ENCODE assay signal across 8 mouse cellular contexts in the genomic region with DNA sequence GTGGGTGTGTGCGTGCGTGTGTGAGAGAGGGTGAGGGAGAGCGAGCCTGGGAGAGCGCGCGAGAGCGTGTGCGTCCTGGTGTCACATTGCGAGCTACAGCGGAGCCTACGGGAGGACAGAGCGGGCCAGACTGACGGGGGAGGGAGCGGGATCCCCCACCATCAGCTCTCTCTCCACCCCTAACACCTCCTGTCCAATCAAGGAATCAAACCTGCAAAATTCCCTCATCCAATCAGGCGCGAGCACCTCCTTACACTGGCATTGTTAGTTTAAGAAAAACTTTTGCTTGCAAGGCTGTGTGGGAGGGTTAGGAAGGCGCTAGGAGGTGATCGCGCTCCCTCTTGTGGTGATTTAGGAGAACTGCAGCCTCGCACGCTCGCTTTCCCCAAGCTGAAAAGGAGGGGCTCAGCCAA. TPM values are rescaled to one million over a fixed set of nuclear protein-coding genes. Genes with fewer than 3 reads are reported as not detected.
DNase-seq lines count a peak whose midpoint lies in the region; ATAC-seq and TF ChIP-seq lines count a peak whose summit lies in the region.

A gene (minus strand): TSS at position 133 of the 413 bp plus-strand sequence.

- under 1% methylated on average over 22 of the region's 22 CpGs for WGBS in forebrain, embryonic 14.5 days
- 2% methylated on average over 21 of the region's 22 CpGs for WGBS in large intestine, adult 2 months
- 1% methylated on average over 22 of the region's 22 CpGs for WGBS in liver, embryonic 16.5 days (ENCODE audit: insufficient replicate concordance)
- WGBS in neural tube, embryonic 15.5 days: 1% methylated on average over 22 of the region's 22 CpGs

- peak within 1 kb of the TSS; percentile 82 for H3K4me3 ChIP-seq in E14TG2a.4 (replicated peaks; ENCODE audit: low read length)
- peak within 1 kb of the TSS; percentile 83 for H3K4me3 ChIP-seq in forebrain, embryonic 14.5 days (ENCODE audit: low read depth, low read length)
- peak within 1 kb of the TSS; percentile 37 for H3K4me3 ChIP-seq in liver, embryonic 16.5 days (ENCODE audit: low read depth, low read length)
- H3K4me3 ChIP-seq in neural tube, embryonic 15.5 days (replicated peaks): peak within 1 kb of the TSS; percentile 76

- peak within 1 kb of the TSS; percentile 80 for H3K27ac ChIP-seq in forebrain, embryonic 14.5 days (ENCODE audit: low read depth, low read length)
- no peak within 1 kb of the TSS for H3K27ac ChIP-seq in liver, embryonic 16.5 days (ENCODE audit: low read length)
- H3K27ac ChIP-seq in neural tube, embryonic 15.5 days (replicated peaks): peak within 1 kb of the TSS; percentile 84

- ATAC-seq in forebrain, embryonic 14.5 days: peak; percentile 90
- ATAC-seq in liver, embryonic 16.5 days (ENCODE audit: low read depth): peak; percentile 51
- ATAC-seq in neural tube, embryonic 15.5 days (ENCODE audit: low FRiP score): peak; percentile 96

- TF ChIP-seq CTCF in E14TG2a.4 (conservative IDR thresholded peaks at IDR 0.05; ENCODE audit: low read length): peak; percentile 97

- H3K36me3 ChIP-seq in E14TG2a.4 (ENCODE audit: insufficient read depth, low read length): no peaks in the 10 kb centered on the region
- no peaks in the 10 kb centered on the region for H3K36me3 ChIP-seq in forebrain, embryonic 14.5 days (ENCODE audit: control insufficient read depth, insufficient read depth, low read length)
- H3K36me3 ChIP-seq in liver, embryonic 16.5 days (ENCODE audit: control insufficient read depth, insufficient read depth): no peaks in the 10 kb centered on the region
- H3K36me3 ChIP-seq in neural tube, embryonic 15.5 days: no peaks in the 10 kb centered on the region

- peaks cover 23% of the 10 kb centered on the region for H3K4me1 ChIP-seq in E14TG2a.4 (replicated peaks; ENCODE audit: low read depth, low read length)
- H3K4me1 ChIP-seq in forebrain, embryonic 14.5 days (ENCODE audit: control insufficient read depth, insufficient read depth, low read length): peaks cover 9% of the 10 kb centered on the region
- H3K4me1 ChIP-seq in liver, embryonic 16.5 days (ENCODE audit: control insufficient read depth, low read depth, low read length): no peaks in the 10 kb centered on the region; the same call in 1 of the 2 replicates
- peaks cover 36% of the 10 kb centered on the region for H3K4me1 ChIP-seq in neural tube, embryonic 15.5 days

- H3K27me3 ChIP-seq in E14TG2a.4 (ENCODE audit: insufficient read depth, low read length): peaks cover 88% of the 10 kb centered on the region
- peaks cover 15% of the 10 kb centered on the region; the same call in 1 of the 2 replicates for H3K27me3 ChIP-seq in forebrain, embryonic 14.5 days (replicated peaks; ENCODE audit: control insufficient read depth, insufficient read depth, low read length)
- peaks cover 47% of the 10 kb centered on the region for H3K27me3 ChIP-seq in liver, embryonic 16.5 days (ENCODE audit: control insufficient read depth, insufficient read depth, low read depth, low read length)
- H3K27me3 ChIP-seq in neural tube, embryonic 15.5 days (replicated peaks): peaks cover 39% of the 10 kb centered on the region

- H3K9me3 ChIP-seq in E14TG2a.4 (ENCODE audit: low read length): no peaks in the 10 kb centered on the region; the same call in 1 of the 2 replicates
- H3K9me3 ChIP-seq in forebrain, embryonic 14.5 days (replicated peaks; ENCODE audit: control insufficient read depth, low read length): no peaks in the 10 kb centered on the region
- no peaks in the 10 kb centered on the region for H3K9me3 ChIP-seq in liver, embryonic 16.5 days (replicated peaks; ENCODE audit: control insufficient read depth, low read length)
- no peaks in the 10 kb centered on the region for H3K9me3 ChIP-seq in neural tube, embryonic 15.5 days (replicated peaks)

- peak; percentile 91 for DNase-seq in cerebellum, adult 11 months
- peak; percentile 98 for DNase-seq in forebrain, embryonic 14.5 days (ENCODE audit: low spot score)
- peak; percentile 88 to 91 for DNase-seq in heart, postnatal 10 days
- DNase-seq in large intestine, adult 2 months (ENCODE audit: low read depth, low spot score): peak; percentile 11
- DNase-seq in thymus, postnatal 0 days (ENCODE audit: low spot score): peak; percentile 64

- H3K4me2 ChIP-seq in forebrain, embryonic 14.5 days (ENCODE audit: low read length): peak within 1 kb of the TSS; percentile 99
- peak within 1 kb of the TSS; percentile 49 for H3K4me2 ChIP-seq in liver, embryonic 16.5 days (ENCODE audit: low read depth, low read length)
- H3K4me2 ChIP-seq in neural tube, embryonic 15.5 days: peak within 1 kb of the TSS; percentile 87

- intact Hi-C loops in heart, postnatal 10 days (cut with DNase I): loop anchor here (1.0 to 10.0 kb wide), 5 partner anchors 47 to 1172 kb away; no protein-coding TSS in a partner anchor

- H3K9ac ChIP-seq in forebrain, embryonic 14.5 days (ENCODE audit: low read length): peak within 1 kb of the TSS; percentile 87
- H3K9ac ChIP-seq in liver, embryonic 16.5 days (ENCODE audit: low read depth, low read length): no peak within 1 kb of the TSS
- H3K9ac ChIP-seq in neural tube, embryonic 15.5 days (replicated peaks): peak within 1 kb of the TSS; percentile 81

RNA-seq across cellular contexts. Expression of the gene that starts here (rescaled TPM):
- polyA plus RNA-seq in forebrain, embryonic 14.5 days (2014; fragmentation: Nextera tagmentation; extraction: Ambion mirVana): 27.8 and 32.5 TPM in 2 replicates
- 10 to 100 TPM in 1 of 2 experiments, 1 to 10 TPM in 1; 9.1 to 10.5 TPM for total RNA-seq in heart, postnatal 10 days (2021)
- polyA plus RNA-seq in large intestine, adult 2 months (2012; rRNA removed): 0.49 and 0.56 TPM in 2 replicates
- 0.22 and 0.27 TPM in 2 replicates for polyA plus RNA-seq in liver, embryonic 16.5 days (2015; fragmentation: Nextera tagmentation; extraction: Ambion mirVana)
- 33.0 and 38.8 TPM in 2 replicates for polyA plus RNA-seq in neural tube, embryonic 15.5 days (2015; fragmentation: Nextera tagmentation; extraction: Ambion mirVana)
- 0.17 and 0.23 TPM in 2 replicates for polyA plus RNA-seq in thymus, postnatal 0 days (2015; fragmentation: Nextera tagmentation; extraction: Ambion mirVana)

Comparison
In these comparisons a context has a peak if more than half of its experiments do, and no peak if none do; other contexts are left out.
1. RNA of the gene that starts here (polyA plus RNA-seq): 33.0 to 38.8 TPM in neural tube, embryonic 15.5 days and 27.8 to 32.5 TPM in forebrain, embryonic 14.5 days; 0.49 to 0.56 TPM in large intestine, adult 2 months, 0.22 to 0.27 TPM in liver, embryonic 16.5 days and 0.17 to 0.23 TPM in thymus, postnatal 0 days; every median in the first group is over 10 times any median in the second.
2. Peak in DNase-seq in large intestine, adult 2 months; RNA of the gene not detected or under 1 TPM.
3. Peak in ATAC-seq, H3K4me3 ChIP-seq and H3K4me2 ChIP-seq in liver, embryonic 16.5 days; RNA of the gene not detected or under 1 TPM.
4. Peak in DNase-seq in thymus, postnatal 0 days; RNA of the gene not detected or under 1 TPM.
5. DNase-seq: peak in every context shown above with its lines; median percentile 98 in forebrain, embryonic 14.5 days; 91 in cerebellum, adult 11 months; 90 in heart, postnatal 10 days; 64 in thymus, postnatal 0 days; 11 in large intestine, adult 2 months.
6. H3K4me2 ChIP-seq: peak in every context shown above with its lines; median percentile 99 in forebrain, embryonic 14.5 days; 87 in neural tube, embryonic 15.5 days; 49 in liver, embryonic 16.5 days.
7. Peak in every context shown above with its lines, with median percentiles within 50 percentile points of each other: H3K4me3 ChIP-seq and ATAC-seq.